Mouse (Mus musculus) heart, embryonic 14.5 days (tissue): ENCODE data around the gene Olfr430. TPM values are rescaled to one million over a fixed set of nuclear protein-coding genes. Genes with fewer than 3 reads are reported as not detected.
"Not testable (repeated sequence)": the region's sequence is repeated elsewhere in the genome, so short reads cannot be mapped to it uniquely, and the experiment has no call there.

Experiments used
- ATAC-seq: fragments of 200-750 bp; cut with Nextera tagmentation; 2 replicates; pipeline ENCODE4 v1.8.0; 2017; ENCODE audit warnings: low read depth, moderate TSS enrichment; ENCODE audit not compliant: insufficient number of reproducible peaks, insufficient read depth, low FRiP score
- H3K27ac ChIP-seq, 2 experiments: fragments of 200-500 bp in 1 of 2; fragments of 300-500 bp in 1 of 2; sonication (generic) in 1 of 2; replicated peaks in 1 of 2; 2 replicates each; pipeline ENCODE4 v1.5.1; 2012 to 2014; ENCODE audit warnings: low read depth in 2 of 2, low read length in 2 of 2, control low read depth in 1 of 2, mild to moderate bottlenecking in 1 of 2, mixed read lengths in 1 of 2; ENCODE audit not compliant: control insufficient read depth in 1 of 2, insufficient read depth in 1 of 2
- H3K27me3 ChIP-seq: fragments of 300-500 bp; sonication (generic); 2 replicates; pipeline ENCODE4 v1.6.1; 2014; ENCODE audit warnings: mild to moderate bottlenecking, low read length, control low read depth; ENCODE audit not compliant: control insufficient read depth, insufficient read depth
- H3K36me3 ChIP-seq: fragments of 300-500 bp; sonication (generic); 2 replicates; pipeline ENCODE4 v1.6.1; 2014; ENCODE audit warnings: mild to moderate bottlenecking, control low read depth, low read length, mixed read lengths; ENCODE audit not compliant: control insufficient read depth, insufficient read depth
- H3K4me1 ChIP-seq, 2 experiments: fragments of 200-500 bp in 1 of 2; fragments of 300-500 bp in 1 of 2; sonication (generic) in 1 of 2; 2 replicates each; pipeline ENCODE4 v1.6.1; 2012 to 2014; ENCODE audit warnings: low read length in 2 of 2, control low read depth in 1 of 2, mixed read lengths in 1 of 2; ENCODE audit not compliant: control insufficient read depth in 2 of 2, insufficient read depth in 2 of 2
- H3K4me2 ChIP-seq: fragments of 300-500 bp; sonication (generic); 2 replicates; pipeline ENCODE4 v1.6.1; 2014; ENCODE audit warnings: mild to moderate bottlenecking, low read length
- H3K4me3 ChIP-seq, 2 experiments: fragments of 200-500 bp in 1 of 2; fragments of 300-500 bp in 1 of 2; sonication (generic) in 1 of 2; 2 replicates each; pipeline ENCODE4 v1.5.1; 2012 to 2014; ENCODE audit warnings: low read length in 2 of 2, mild to moderate bottlenecking in 2 of 2, control low read depth in 1 of 2, low read depth in 1 of 2, moderate library complexity in 1 of 2; ENCODE audit not compliant: control insufficient read depth in 1 of 2, insufficient read depth in 1 of 2
- H3K9ac ChIP-seq: fragments of 300-500 bp; sonication (generic); 2 replicates; pipeline ENCODE4 v1.6.1; 2014; ENCODE audit warnings: mild to moderate bottlenecking, low read length
- H3K9me3 ChIP-seq: fragments of 300-500 bp; sonication (generic); 2 replicates; pipeline ENCODE4 v1.6.1; 2016; ENCODE audit warnings: low read length, control low read depth; ENCODE audit not compliant: control insufficient read depth
- WGBS: fragments of 180-500 bp; shearing (Covaris S2); extraction: QIAGEN DNeasy Blood & Tissue Kit; methylation state at CpG from one replicate; pipeline ENCODE4 v1.1.7; 2014; 5-methylcytosine and 5-hydroxymethylcytosine counted together
- polyA plus RNA-seq: library from polyadenylated mRNA; unstranded; fragments of >200 nt; fragmentation: Nextera tagmentation; extraction: Ambion mirVana; gene quantifications from 2 replicates; pipeline ENCODE4 v1.2.1, GENCODE M21; 2014

Gene Olfr430
- polyA plus RNA-seq, 1 experiment from 2014 or later = not detected

DNA sequence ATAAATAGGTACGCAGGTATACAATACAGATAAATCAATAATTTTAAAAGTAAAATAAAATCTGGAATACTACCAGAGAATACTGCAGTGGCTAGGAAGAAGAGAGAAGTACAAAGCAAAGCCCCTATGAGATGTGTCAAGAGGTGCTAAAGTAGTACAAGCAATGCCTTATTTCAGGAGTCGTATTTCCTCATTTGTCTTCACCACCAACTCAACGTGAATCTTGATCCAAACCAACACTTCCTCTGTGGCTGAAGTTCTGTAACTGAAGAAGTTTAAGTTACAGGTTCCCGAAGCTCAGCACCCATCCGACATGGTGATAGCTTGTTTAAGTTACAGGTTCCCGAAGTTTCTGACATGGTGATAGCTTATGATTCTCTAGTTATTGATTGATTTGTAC is 18.2 kb upstream of the Olfr430 start:
- not testable (repeated sequence) for H3K36me3 ChIP-seq, H3K9me3 ChIP-seq, ATAC-seq, H3K4me2 ChIP-seq, H3K27ac ChIP-seq, H3K4me3 ChIP-seq, H3K9ac ChIP-seq, H3K27me3 ChIP-seq, H3K4me1 ChIP-seq
- WGBS = 74% methylated on average over 5 of the region's 6 CpGs

DNA sequence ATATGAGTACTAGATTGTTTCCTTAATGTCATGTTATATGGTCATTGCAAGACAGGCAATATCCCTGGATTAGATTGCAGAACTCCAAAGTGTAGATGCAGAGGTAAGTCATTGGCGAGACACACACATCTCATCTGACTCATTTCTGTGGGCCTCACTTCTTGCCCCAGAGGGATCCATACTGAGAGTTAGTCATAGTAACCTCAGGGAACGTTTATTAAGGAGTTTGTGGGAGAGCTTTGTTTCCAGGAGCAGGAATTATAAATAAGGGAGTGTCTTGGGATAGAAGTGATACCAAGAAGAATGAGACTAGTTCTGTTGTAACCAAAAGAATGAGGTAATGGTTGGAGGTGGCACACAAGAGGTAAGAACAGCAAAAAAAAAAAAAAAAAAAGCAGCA is 17.5 kb upstream of the Olfr430 start, which contains the start of gene Olfr432:
Gene Olfr432 (plus strand): TSS at position 313 of the 400 bp plus-strand sequence.
- no peak within 1 kb of the TSS for H3K4me3 ChIP-seq
- H3K36me3 ChIP-seq = no peaks in the 10 kb centered on the region
- ATAC-seq = no peak
- no peaks in the 10 kb centered on the region for H3K9me3 ChIP-seq
- H3K9ac ChIP-seq = no peak within 1 kb of the TSS
- no peaks in the 10 kb centered on the region for H3K27me3 ChIP-seq
- 52% methylated on average over 2 of the region's 2 CpGs for WGBS
- H3K27ac ChIP-seq = no peak within 1 kb of the TSS
- H3K4me1 ChIP-seq = no peaks in the 10 kb centered on the region
- no peak within 1 kb of the TSS for H3K4me2 ChIP-seq

DNA sequence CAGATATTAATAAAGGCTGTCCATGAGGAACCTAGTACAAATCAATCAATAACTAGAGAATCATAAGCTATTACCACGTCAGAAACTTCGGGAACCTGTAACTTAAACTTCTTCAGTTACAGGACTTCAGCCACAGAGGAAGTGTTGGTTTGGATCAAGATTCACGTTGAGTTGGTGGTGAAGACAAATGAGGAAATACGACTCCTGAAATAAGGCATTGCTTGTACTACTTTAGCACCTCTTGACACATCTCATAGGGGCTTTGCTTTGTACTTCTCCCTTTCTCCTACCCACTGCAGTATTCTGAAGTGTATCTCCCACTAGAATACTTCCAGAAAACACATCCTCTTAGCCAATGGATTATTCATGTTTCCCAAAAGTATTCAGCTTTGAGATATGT is 17.0 kb upstream of the Olfr430 start:
- not testable (repeated sequence) for ATAC-seq, H3K36me3 ChIP-seq, H3K27ac ChIP-seq, H3K4me3 ChIP-seq, H3K9ac ChIP-seq, H3K9me3 ChIP-seq, H3K4me1 ChIP-seq, H3K27me3 ChIP-seq, H3K4me2 ChIP-seq
- WGBS = 61% methylated on average over 3 of the region's 4 CpGs

DNA sequence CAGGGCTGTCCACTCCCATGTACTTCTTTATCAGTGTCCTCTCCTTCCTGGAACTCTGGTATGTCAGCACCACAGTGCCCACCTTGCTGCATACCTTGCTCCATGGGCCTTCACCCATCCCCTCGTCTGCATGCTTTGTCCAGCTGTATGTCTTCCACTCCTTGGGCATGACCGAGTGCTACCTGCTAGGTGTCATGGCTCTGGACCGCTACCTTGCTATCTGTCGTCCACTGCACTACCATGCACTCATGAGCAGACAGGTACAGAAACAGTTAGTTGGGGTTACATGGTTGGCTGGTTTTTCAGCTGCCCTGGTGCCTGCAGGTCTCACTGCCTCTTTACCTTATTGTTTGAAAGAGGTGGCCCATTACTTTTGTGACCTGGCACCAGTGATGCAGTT is 15.9 kb upstream of the Olfr430 start:
- H3K4me1 ChIP-seq = no peaks in the 10 kb centered on the region
- 82% methylated on average over 4 of the region's 4 CpGs for WGBS
- no peaks in the 10 kb centered on the region for H3K9me3 ChIP-seq
- H3K36me3 ChIP-seq = no peaks in the 10 kb centered on the region
- no peak for ATAC-seq
- no peak overlapping the region for H3K4me2 ChIP-seq
- no peak overlapping the region for H3K4me3 ChIP-seq
- no peak overlapping the region for H3K27ac ChIP-seq
- H3K9ac ChIP-seq = no peak overlapping the region
- no peaks in the 10 kb centered on the region for H3K27me3 ChIP-seq

DNA sequence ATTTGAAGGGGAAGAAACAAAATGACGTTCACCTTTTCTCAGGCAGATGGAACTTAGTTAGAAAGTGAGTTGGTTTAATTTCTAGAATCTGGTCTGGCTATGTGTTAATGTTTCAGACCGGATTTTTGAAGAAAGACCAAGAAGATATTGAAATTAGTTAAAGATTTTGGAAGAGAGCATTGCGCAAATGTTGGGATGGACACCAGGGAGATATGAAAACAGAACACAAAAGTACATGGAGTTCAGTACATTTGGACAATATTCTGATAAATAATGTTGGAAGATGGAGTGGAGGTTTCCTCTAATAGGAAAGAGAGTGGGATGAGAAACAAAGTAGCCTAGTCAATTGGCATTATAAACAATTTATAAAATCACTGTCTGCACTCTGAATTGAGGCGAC is 14.9 kb upstream of the Olfr430 start:
- ATAC-seq = no peak
- whole genome bisulfite sequencing = 78% methylated on average over 4 of the region's 4 CpGs
- no peaks in the 10 kb centered on the region for H3K27me3 ChIP-seq
- H3K4me3 ChIP-seq = no peak overlapping the region
- H3K4me2 ChIP-seq = no peak overlapping the region
- no peak overlapping the region for H3K9ac ChIP-seq
- H3K4me1 ChIP-seq = no peaks in the 10 kb centered on the region
- no peaks in the 10 kb centered on the region for H3K36me3 ChIP-seq
- H3K9me3 ChIP-seq = no peaks in the 10 kb centered on the region
- no peak overlapping the region for H3K27ac ChIP-seq

DNA sequence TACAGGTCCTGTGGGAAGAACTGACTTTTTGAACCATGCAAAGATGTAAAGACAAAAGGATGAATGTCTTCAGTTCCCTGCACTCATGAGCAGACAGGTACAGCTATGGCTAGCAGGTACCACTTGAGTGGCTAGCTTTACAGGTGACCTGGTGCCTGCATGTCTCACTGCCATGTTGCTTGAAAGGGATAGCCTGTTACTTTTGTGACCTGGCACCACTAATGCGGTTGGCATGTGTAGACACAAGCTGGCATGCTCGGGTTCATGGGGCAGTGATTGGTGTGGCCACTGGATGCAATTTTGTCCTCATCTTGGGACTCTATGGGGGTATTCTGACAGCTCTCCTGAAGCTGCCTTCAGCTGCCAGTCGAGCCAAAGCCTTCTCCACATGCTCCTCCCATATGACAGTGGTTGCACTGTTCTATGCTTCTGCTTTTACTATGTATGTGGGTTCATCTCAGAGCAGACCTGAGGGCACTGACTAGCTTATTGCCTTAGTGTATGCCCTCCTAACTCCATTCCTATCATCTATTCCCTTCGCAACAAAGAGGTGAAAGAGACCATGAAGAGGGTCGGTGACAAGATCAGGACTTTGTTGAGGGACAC is 14.4 kb upstream of the Olfr430 start:
- no peaks in the 10 kb centered on the region for H3K36me3 ChIP-seq
- no peaks in the 10 kb centered on the region for H3K9me3 ChIP-seq
- no peaks in the 10 kb centered on the region for H3K4me1 ChIP-seq
- H3K27me3 ChIP-seq = no peaks in the 10 kb centered on the region
- no peak overlapping the region for H3K4me3 ChIP-seq
- no peak overlapping the region for H3K9ac ChIP-seq
- ATAC-seq = no peak
- WGBS = 76% methylated on average over 5 of the region's 5 CpGs
- H3K27ac ChIP-seq = no peak overlapping the region
- no peak overlapping the region for H3K4me2 ChIP-seq

DNA sequence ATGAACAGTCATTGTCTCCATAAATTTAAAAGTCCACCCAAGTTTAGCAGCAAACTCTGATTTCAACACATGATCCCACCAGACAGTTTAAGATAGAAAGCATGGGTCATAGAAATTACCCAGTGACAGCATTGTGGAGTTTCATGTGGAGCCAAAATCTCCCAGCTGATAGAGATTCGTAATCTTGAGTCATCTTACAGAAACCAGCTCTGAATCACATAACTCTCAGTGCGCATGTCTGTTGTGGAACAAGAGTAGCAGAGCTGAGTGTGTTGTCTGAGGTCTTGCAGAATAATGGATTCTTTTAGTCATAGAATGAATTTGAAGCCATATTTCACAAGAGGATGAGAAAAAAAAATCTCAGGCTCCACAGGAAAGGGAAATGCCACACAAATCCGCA is 13.4 kb upstream of the Olfr430 start:
- no peak for ATAC-seq
- no peak overlapping the region for H3K9ac ChIP-seq
- no peak overlapping the region for H3K4me2 ChIP-seq
- WGBS = 72% methylated on average over 3 of the region's 3 CpGs
- no peaks in the 10 kb centered on the region for H3K4me1 ChIP-seq
- H3K9me3 ChIP-seq = no peaks in the 10 kb centered on the region
- H3K27me3 ChIP-seq = no peaks in the 10 kb centered on the region
- H3K27ac ChIP-seq = no peak overlapping the region
- H3K4me3 ChIP-seq = no peak overlapping the region
- H3K36me3 ChIP-seq = no peaks in the 10 kb centered on the region

DNA sequence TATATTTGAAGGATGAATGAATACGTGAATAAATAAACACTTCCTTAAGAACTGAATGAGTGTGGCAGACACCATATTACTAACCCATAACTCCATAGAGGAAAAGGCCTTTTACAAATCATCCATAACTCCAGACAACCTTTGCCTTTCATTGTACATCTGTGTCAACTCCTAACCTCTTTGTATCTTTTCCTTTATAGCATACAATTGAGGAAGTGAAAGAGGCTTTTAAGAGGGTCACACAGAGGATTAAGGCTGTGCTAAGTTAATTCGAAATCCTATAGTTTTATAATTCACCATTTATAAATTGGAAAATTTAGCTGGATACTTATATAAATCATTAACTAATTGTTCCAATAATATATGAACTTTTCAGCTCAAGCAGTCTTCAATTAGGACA is 11.2 kb upstream of the Olfr430 start:
- no peaks in the 10 kb centered on the region for H3K4me1 ChIP-seq
- H3K4me2 ChIP-seq = no peak overlapping the region
- H3K9ac ChIP-seq = no peak overlapping the region
- no peaks in the 10 kb centered on the region for H3K9me3 ChIP-seq
- H3K36me3 ChIP-seq = no peaks in the 10 kb centered on the region
- no peak overlapping the region for H3K4me3 ChIP-seq
- 69% methylated on average over 2 of the region's 2 CpGs for WGBS
- H3K27ac ChIP-seq = no peak overlapping the region
- no peaks in the 10 kb centered on the region for H3K27me3 ChIP-seq
- ATAC-seq = no peak
